8 mouse cellular contexts compared by ENCODE assay signal in the genomic region with DNA sequence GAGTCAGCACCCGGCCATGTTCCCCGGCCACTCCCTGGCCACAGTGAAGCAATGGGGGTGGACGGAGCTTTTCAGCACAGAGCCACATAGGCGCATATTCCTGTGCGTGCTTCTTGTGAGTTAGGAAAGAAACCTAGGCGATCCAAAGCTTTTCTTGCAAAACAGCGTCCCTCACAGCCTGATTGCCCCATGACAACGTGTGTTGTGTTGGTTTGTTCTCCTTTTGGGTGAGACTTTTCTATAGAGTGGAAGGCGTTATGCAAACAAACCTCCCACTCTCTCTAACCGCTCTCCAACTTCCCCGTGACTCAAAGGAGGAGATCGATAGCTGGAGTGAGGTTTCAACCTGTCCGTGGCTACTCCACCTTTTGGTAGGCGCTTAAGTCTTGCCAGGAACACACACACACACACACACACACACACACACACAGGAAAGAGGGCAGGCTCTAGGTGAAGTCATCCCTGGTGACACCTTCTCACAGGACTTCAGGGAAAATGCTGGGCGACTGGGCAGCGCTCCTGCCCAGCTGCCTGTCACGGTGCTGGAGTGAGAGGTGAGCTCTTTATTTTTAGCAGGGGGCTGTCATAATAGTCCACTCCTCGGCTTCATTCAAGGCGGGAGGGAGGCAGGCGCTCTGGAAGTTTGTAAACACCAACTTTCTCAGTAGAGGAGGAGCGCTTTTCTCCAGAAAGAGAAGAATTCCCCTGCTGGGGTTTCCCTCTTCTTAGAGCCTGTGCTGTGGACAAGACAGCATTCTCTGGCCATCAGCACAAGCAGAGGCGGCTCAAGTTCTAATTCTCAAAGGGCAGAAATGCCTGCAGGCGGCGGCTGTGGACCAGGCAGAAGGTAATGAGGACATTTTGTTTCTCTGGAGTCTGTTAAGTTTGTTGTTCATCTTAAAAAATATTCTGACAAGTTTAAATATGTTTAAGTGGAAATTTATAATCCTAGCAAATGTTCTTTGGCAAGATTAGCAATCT. TPM values are rescaled to one million over a fixed set of nuclear protein-coding genes. Genes with fewer than 3 reads are reported as not detected.
DNase-seq lines count a peak whose midpoint lies in the region; ATAC-seq and TF ChIP-seq lines count a peak whose summit lies in the region.

No protein-coding gene starts in this region.

- H3K27ac ChIP-seq in midbrain, embryonic 10.5 days (replicated peaks): no peak overlapping the region
- no peak overlapping the region for H3K27ac ChIP-seq in midbrain, postnatal 0 days (ENCODE audit: low read depth, low read length)
- H3K27ac ChIP-seq in embryonic facial prominence, embryonic 11.5 days (replicated peaks; ENCODE audit: low read depth, low read length): no peak overlapping the region
- no peak overlapping the region for H3K27ac ChIP-seq in hindbrain, embryonic 12.5 days
- no peak overlapping the region for H3K27ac ChIP-seq in liver, embryonic 14.5 days

- H3K9ac ChIP-seq in midbrain, postnatal 0 days (replicated peaks; ENCODE audit: low read length, poor library complexity, severe bottlenecking): no peak overlapping the region
- H3K9ac ChIP-seq in embryonic facial prominence, embryonic 11.5 days (replicated peaks; ENCODE audit: low read length): peak overlapping the region; percentile 9; the same call in 1 of the 2 replicates
- H3K9ac ChIP-seq in hindbrain, embryonic 12.5 days: no peak overlapping the region; the same call in 1 of the 2 replicates
- no peak overlapping the region for H3K9ac ChIP-seq in liver, embryonic 14.5 days (replicated peaks)

- no peaks in the 10 kb centered on the region for H3K36me3 ChIP-seq in midbrain, embryonic 10.5 days
- no peaks in the 10 kb centered on the region for H3K36me3 ChIP-seq in midbrain, postnatal 0 days (ENCODE audit: insufficient read depth, low read length)
- no peaks in the 10 kb centered on the region for H3K36me3 ChIP-seq in embryonic facial prominence, embryonic 11.5 days (replicated peaks; ENCODE audit: control insufficient read depth, insufficient read depth, low read depth, low read length)
- no peaks in the 10 kb centered on the region for H3K36me3 ChIP-seq in hindbrain, embryonic 12.5 days
- H3K36me3 ChIP-seq in liver, embryonic 14.5 days (replicated peaks; ENCODE audit: control insufficient read depth, insufficient read depth, low read depth): no peaks in the 10 kb centered on the region

- no peak for TF ChIP-seq EP300 in liver, embryonic 14.5 days (IDR thresholded peaks at IDR 0.05; ENCODE audit: low read depth)

- peaks cover 10% of the 10 kb centered on the region for H3K4me1 ChIP-seq in midbrain, embryonic 10.5 days
- no peaks in the 10 kb centered on the region for H3K4me1 ChIP-seq in midbrain, postnatal 0 days (ENCODE audit: insufficient read depth, low read length)
- H3K4me1 ChIP-seq in embryonic facial prominence, embryonic 11.5 days (ENCODE audit: control insufficient read depth, insufficient read depth, low read length): no peaks in the 10 kb centered on the region
- 0 out of 2 replicates have a peak, but pooled peaks cover 4% of the 10 kb centered on the region for H3K4me1 ChIP-seq in hindbrain, embryonic 12.5 days
- 0 out of 4 replicates have a peak, but pooled peaks cover 0 to 2% of the 10 kb centered on the region in 2 experiments for H3K4me1 ChIP-seq in liver, embryonic 14.5 days (replicated peaks; ENCODE audit: control insufficient read depth in 2 of 2, insufficient read depth in 2 of 2, low read length in 1 of 2)

- no peaks in the 10 kb centered on the region for H3K27me3 ChIP-seq in midbrain, embryonic 10.5 days (ENCODE audit: low read depth, poor library complexity, severe bottlenecking)
- H3K27me3 ChIP-seq in midbrain, postnatal 0 days (ENCODE audit: insufficient read depth, low read length): no peaks in the 10 kb centered on the region
- H3K27me3 ChIP-seq in embryonic facial prominence, embryonic 11.5 days (ENCODE audit: control insufficient read depth, insufficient read depth, low read length): no peaks in the 10 kb centered on the region
- no peaks in the 10 kb centered on the region for H3K27me3 ChIP-seq in hindbrain, embryonic 12.5 days
- H3K27me3 ChIP-seq in liver, embryonic 14.5 days (ENCODE audit: control insufficient read depth, insufficient read depth, low read length): no peaks in the 10 kb centered on the region

- no peak overlapping the region for H3K4me2 ChIP-seq in midbrain, postnatal 0 days (ENCODE audit: low read depth, low read length, poor library complexity, severe bottlenecking)
- no peak overlapping the region for H3K4me2 ChIP-seq in embryonic facial prominence, embryonic 11.5 days (ENCODE audit: low read depth, low read length)
- H3K4me2 ChIP-seq in hindbrain, embryonic 12.5 days (replicated peaks): peak overlapping the region; percentile 36
- H3K4me2 ChIP-seq in liver, embryonic 14.5 days (ENCODE audit: low read depth): peak overlapping the region; percentile 11

- no peak overlapping the region for H3K4me3 ChIP-seq in midbrain, embryonic 10.5 days
- no peak overlapping the region for H3K4me3 ChIP-seq in midbrain, postnatal 0 days (ENCODE audit: low read depth, low read length)
- no peak overlapping the region for H3K4me3 ChIP-seq in embryonic facial prominence, embryonic 11.5 days (ENCODE audit: low read depth, low read length)
- no peak overlapping the region for H3K4me3 ChIP-seq in hindbrain, embryonic 12.5 days
- H3K4me3 ChIP-seq in liver, embryonic 14.5 days (ENCODE audit: insufficient read depth in 1 of 2, low read depth in 2 of 2, low read length in 2 of 2): peak overlapping the region; percentile 18 to 19

- WGBS in midbrain, embryonic 10.5 days: 43% methylated on average over 24 of the region's 24 CpGs
- 43% methylated on average over 24 of the region's 24 CpGs for WGBS in midbrain, postnatal 0 days
- WGBS in embryonic facial prominence, embryonic 11.5 days: 33% methylated on average over 24 of the region's 24 CpGs
- 36% methylated on average over 24 of the region's 24 CpGs for WGBS in hindbrain, embryonic 12.5 days
- WGBS in liver, embryonic 14.5 days (ENCODE audit: insufficient replicate concordance): 40% methylated on average over 24 of the region's 24 CpGs

- TF ChIP-seq CTCF in midbrain, postnatal 0 days (IDR thresholded peaks at IDR 0.05): no peak
- TF ChIP-seq CTCF in liver, embryonic 14.5 days (IDR thresholded peaks at IDR 0.05; ENCODE audit: low read depth): no peak

- H3K9me3 ChIP-seq in midbrain, embryonic 10.5 days (replicated peaks): no peaks in the 10 kb centered on the region
- no peaks in the 10 kb centered on the region for H3K9me3 ChIP-seq in midbrain, postnatal 0 days (ENCODE audit: low read length)
- no peaks in the 10 kb centered on the region for H3K9me3 ChIP-seq in embryonic facial prominence, embryonic 11.5 days (replicated peaks; ENCODE audit: control insufficient read depth, low read length)
- no peaks in the 10 kb centered on the region for H3K9me3 ChIP-seq in hindbrain, embryonic 12.5 days (replicated peaks)
- H3K9me3 ChIP-seq in liver, embryonic 14.5 days (ENCODE audit: control insufficient read depth, low read length): no peaks in the 10 kb centered on the region

- no peak for ATAC-seq in midbrain, postnatal 0 days (ENCODE audit: low FRiP score)
- no peak for ATAC-seq in embryonic facial prominence, embryonic 11.5 days (replicated peaks; ENCODE audit: insufficient number of reproducible peaks, low FRiP score, low TSS enrichment, low read depth)
- ATAC-seq in hindbrain, embryonic 12.5 days (ENCODE audit: low FRiP score): no peak
- ATAC-seq in liver, embryonic 14.5 days (ENCODE audit: insufficient read depth): peak; percentile 37; the same call in 1 of the 2 replicates

- DNase-seq in midbrain, embryonic 10.5 days (ENCODE audit: low spot score): peak; percentile 19
- DNase-seq in midbrain, postnatal 0 days (ENCODE audit: low spot score): no peak
- peak; percentile 35 for DNase-seq in embryonic facial prominence, embryonic 11.5 days (ENCODE audit: low spot score)
- DNase-seq in liver, embryonic 14.5 days (ENCODE audit: low read depth in 3 of 3, low spot score in 3 of 3): peak; percentile 7 to 32 (median 11)
- no peak for DNase-seq in B cell, adult 2 months
- DNase-seq in thymus, postnatal 10 days (ENCODE audit: low spot score in 2 of 2): no peak
- no peak for DNase-seq in MN1 (ENCODE audit: low spot score)

RNA-seq across cellular contexts. Expression of a gene that starts 43.5 kb away (rescaled TPM):
- polyA plus RNA-seq in midbrain, embryonic 10.5 days (2016; fragmentation: Nextera tagmentation; extraction: Ambion mirVana): 24.1 and 24.4 TPM in 2 replicates
- total RNA-seq in midbrain, postnatal 0 days (2014; rRNA removed): 35.6 and 37.2 TPM in 2 replicates
- 28.6 and 33.9 TPM in 2 replicates for polyA plus RNA-seq in midbrain, postnatal 0 days (2015; fragmentation: Nextera tagmentation; extraction: Ambion mirVana)
- polyA plus RNA-seq in embryonic facial prominence, embryonic 11.5 days (2014; fragmentation: Nextera tagmentation; extraction: Ambion mirVana): 30.9 and 31.0 TPM in 2 replicates
- polyA plus RNA-seq in hindbrain, embryonic 12.5 days (2016; fragmentation: Nextera tagmentation; extraction: Ambion mirVana): 38.4 and 44.3 TPM in 2 replicates
- 6.5 and 9.5 TPM in 2 replicates for polyA plus RNA-seq in liver, embryonic 14.5 days (2012; rRNA removed)
- polyA plus RNA-seq in liver, embryonic 14.5 days (2014; fragmentation: Nextera tagmentation; extraction: Ambion mirVana): 9.0 and 10.9 TPM in 2 replicates

Comparison
In these comparisons a context has a peak if more than half of its experiments do, and no peak if none do; other contexts are left out.
1. DNase-seq: peak in midbrain, embryonic 10.5 days (single experiment), embryonic facial prominence, embryonic 11.5 days (single experiment) and liver, embryonic 14.5 days (3 of 3); none in midbrain, postnatal 0 days (single experiment), B cell, adult 2 months (0 of 2), thymus, postnatal 10 days (0 of 2) and MN1 (single experiment).
2. H3K4me3 ChIP-seq: peak in liver, embryonic 14.5 days (2 of 2); none in midbrain, embryonic 10.5 days (single experiment), midbrain, postnatal 0 days (single experiment), embryonic facial prominence, embryonic 11.5 days (single experiment) and hindbrain, embryonic 12.5 days (single experiment).
3. H3K4me2 ChIP-seq: peak in hindbrain, embryonic 12.5 days (single experiment) and liver, embryonic 14.5 days (single experiment); none in midbrain, postnatal 0 days (single experiment) and embryonic facial prominence, embryonic 11.5 days (single experiment).